Comparison of ENCODE assay signal across 8 mouse cellular contexts in the genomic region with DNA sequence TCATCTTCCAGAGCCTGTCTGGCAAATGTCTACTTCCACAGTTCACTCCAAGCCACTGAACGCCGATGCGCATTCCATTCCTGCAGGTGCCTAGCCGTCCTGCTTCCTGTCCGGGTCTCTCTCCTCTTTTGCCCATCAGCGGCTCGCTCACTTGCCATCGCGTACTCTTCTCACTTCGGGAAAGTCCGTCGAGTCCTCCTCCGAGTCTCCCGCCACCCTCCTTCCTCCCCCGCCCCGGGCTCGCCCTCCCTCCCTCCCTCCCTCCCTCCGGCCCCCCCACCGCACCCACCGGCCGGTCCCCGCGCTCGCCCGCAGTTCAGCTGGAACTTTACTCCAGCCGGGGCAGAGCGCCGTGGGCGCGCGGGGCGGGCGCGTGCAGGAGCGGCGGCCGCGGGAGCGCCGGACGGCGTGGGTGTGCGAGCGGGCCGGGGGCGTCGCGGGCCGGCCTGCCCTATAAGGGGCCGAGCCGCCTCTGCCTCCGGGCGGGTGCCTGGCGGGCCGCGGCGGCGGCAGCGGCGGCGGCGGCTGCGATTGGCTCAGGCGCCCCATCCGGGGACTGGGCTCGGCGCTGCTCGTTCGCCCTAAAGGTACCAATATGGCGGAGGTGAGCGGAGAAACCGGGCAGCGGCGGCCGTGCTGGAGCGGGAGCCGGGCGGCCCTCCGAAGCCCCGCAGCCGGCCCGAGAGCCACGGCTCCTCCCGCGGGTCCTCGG. TPM values are rescaled to one million over a fixed set of nuclear protein-coding genes. Genes with fewer than 3 reads are reported as not detected.
DNase-seq lines count a peak whose midpoint lies in the region; ATAC-seq and TF ChIP-seq lines count a peak whose summit lies in the region.

No protein-coding gene starts in this region.

- 0 out of 2 replicates have a peak, but pooled peaks cover 3% of the 10 kb centered on the region for H3K27me3 ChIP-seq in embryonic facial prominence, embryonic 15.5 days
- H3K27me3 ChIP-seq in kidney, embryonic 14.5 days (ENCODE audit: control insufficient read depth, insufficient read depth, low read length) = no peaks in the 10 kb centered on the region
- no peaks in the 10 kb centered on the region for H3K27me3 ChIP-seq in limb, embryonic 15.5 days
- H3K27me3 ChIP-seq in midbrain, postnatal 0 days (ENCODE audit: insufficient read depth, low read length) = no peaks in the 10 kb centered on the region

- TF ChIP-seq POLR2A in bone marrow macrophage, adult 2 months (IDR thresholded peaks at IDR 0.05; ENCODE audit: borderline replicate concordance, low read depth, low read length) = no peak

- peak overlapping the region; percentile 97 for H3K9ac ChIP-seq in embryonic facial prominence, embryonic 15.5 days
- peak overlapping the region; percentile 98 for H3K9ac ChIP-seq in kidney, embryonic 14.5 days (ENCODE audit: low read depth, low read length)
- H3K9ac ChIP-seq in limb, embryonic 15.5 days = peak overlapping the region; percentile 98
- peak overlapping the region; percentile 96 for H3K9ac ChIP-seq in midbrain, postnatal 0 days (replicated peaks; ENCODE audit: low read length, poor library complexity, severe bottlenecking)

- peak overlapping the region; percentile 63 for H3K4me3 ChIP-seq in bone marrow macrophage, adult 2 months (ENCODE audit: insufficient read depth, low read length)
- H3K4me3 ChIP-seq in embryonic facial prominence, embryonic 15.5 days (replicated peaks) = peak overlapping the region; percentile 81
- peak overlapping the region; percentile 90 for H3K4me3 ChIP-seq in kidney, embryonic 14.5 days (ENCODE audit: low read length)
- peak overlapping the region; percentile 95 for H3K4me3 ChIP-seq in limb, embryonic 15.5 days
- H3K4me3 ChIP-seq in midbrain, postnatal 0 days (ENCODE audit: low read depth, low read length) = peak overlapping the region; percentile 95

- no peak for TF ChIP-seq CTCF in bone marrow macrophage, adult 2 months (IDR thresholded peaks at IDR 0.05; ENCODE audit: low read depth, low read length)
- no peak for TF ChIP-seq CTCF in midbrain, postnatal 0 days (IDR thresholded peaks at IDR 0.05)

- peak; percentile 87 to 90 for DNase-seq in B cell, adult 2 months
- peak; percentile 87 for DNase-seq in heart, adult 9 months (ENCODE audit: low spot score in 2 of 2)
- DNase-seq in midbrain, postnatal 0 days (ENCODE audit: low spot score) = peak; percentile 92
- peak; percentile 72 to 84 for DNase-seq in spleen, postnatal 14 days (ENCODE audit: low spot score in 2 of 2)

- peak overlapping the region; percentile 72 for H3K4me2 ChIP-seq in embryonic facial prominence, embryonic 15.5 days (replicated peaks)
- peak overlapping the region; percentile 87 for H3K4me2 ChIP-seq in kidney, embryonic 14.5 days (replicated peaks; ENCODE audit: low read depth, low read length)
- peak overlapping the region; percentile 57 for H3K4me2 ChIP-seq in limb, embryonic 15.5 days
- H3K4me2 ChIP-seq in midbrain, postnatal 0 days (ENCODE audit: low read depth, low read length, poor library complexity, severe bottlenecking) = peak overlapping the region; percentile 81

- WGBS in embryonic facial prominence, embryonic 15.5 days = under 1% methylated on average over 86 of the region's 86 CpGs
- WGBS in kidney, embryonic 14.5 days = under 1% methylated on average over 31 of the region's 86 CpGs
- WGBS in limb, embryonic 15.5 days = under 1% methylated on average over 54 of the region's 86 CpGs
- 0% methylated on average over 49 of the region's 86 CpGs for WGBS in midbrain, postnatal 0 days

- no peaks in the 10 kb centered on the region for H3K4me1 ChIP-seq in bone marrow macrophage, adult 2 months (ENCODE audit: control insufficient read depth, insufficient read depth, low read length)
- H3K4me1 ChIP-seq in embryonic facial prominence, embryonic 15.5 days = no peaks in the 10 kb centered on the region
- H3K4me1 ChIP-seq in kidney, embryonic 14.5 days (ENCODE audit: control insufficient read depth, insufficient read depth, low read length) = 0 out of 2 replicates have a peak, but pooled peaks cover 8% of the 10 kb centered on the region
- H3K4me1 ChIP-seq in limb, embryonic 15.5 days = no peaks in the 10 kb centered on the region
- H3K4me1 ChIP-seq in midbrain, postnatal 0 days (ENCODE audit: insufficient read depth, low read length) = no peaks in the 10 kb centered on the region

- H3K9me3 ChIP-seq in embryonic facial prominence, embryonic 15.5 days (replicated peaks) = no peaks in the 10 kb centered on the region
- no peaks in the 10 kb centered on the region for H3K9me3 ChIP-seq in kidney, embryonic 14.5 days (ENCODE audit: control insufficient read depth, low read length)
- no peaks in the 10 kb centered on the region for H3K9me3 ChIP-seq in limb, embryonic 15.5 days
- no peaks in the 10 kb centered on the region for H3K9me3 ChIP-seq in midbrain, postnatal 0 days (ENCODE audit: low read length)

- no peak overlapping the region for H3K27ac ChIP-seq in bone marrow macrophage, adult 2 months (ENCODE audit: insufficient read depth, low read depth, low read length)
- peak overlapping the region; percentile 98 for H3K27ac ChIP-seq in embryonic facial prominence, embryonic 15.5 days (replicated peaks)
- H3K27ac ChIP-seq in kidney, embryonic 14.5 days (ENCODE audit: low read depth, low read length) = peak overlapping the region; percentile 94
- peak overlapping the region; percentile 99 for H3K27ac ChIP-seq in limb, embryonic 15.5 days
- peak overlapping the region; percentile 96 for H3K27ac ChIP-seq in midbrain, postnatal 0 days (ENCODE audit: low read depth, low read length)

- no peaks in the 10 kb centered on the region; the same call in 1 of the 2 replicates for H3K36me3 ChIP-seq in embryonic facial prominence, embryonic 15.5 days
- peaks cover 4% of the 10 kb centered on the region; the same call in 1 of the 2 replicates for H3K36me3 ChIP-seq in kidney, embryonic 14.5 days (ENCODE audit: control insufficient read depth, insufficient read depth, low read length)
- H3K36me3 ChIP-seq in limb, embryonic 15.5 days = no peaks in the 10 kb centered on the region
- no peaks in the 10 kb centered on the region for H3K36me3 ChIP-seq in midbrain, postnatal 0 days (ENCODE audit: insufficient read depth, low read length)

- peak; percentile 96 for ATAC-seq in embryonic facial prominence, embryonic 15.5 days (ENCODE audit: insufficient number of reproducible peaks, low FRiP score, low TSS enrichment, low read depth)
- ATAC-seq in kidney, embryonic 14.5 days (ENCODE audit: low FRiP score, low TSS enrichment) = peak; percentile 94
- ATAC-seq in limb, embryonic 15.5 days (ENCODE audit: insufficient number of reproducible peaks, low FRiP score, low TSS enrichment, low read depth) = peak; percentile 91
- peak; percentile 95 for ATAC-seq in midbrain, postnatal 0 days (ENCODE audit: low FRiP score)

RNA-seq across cellular contexts. Expression of a gene that starts 5.1 kb away (rescaled TPM):
- polyA plus RNA-seq in bone marrow macrophage, adult 2 months (2012; ENCODE audit: insufficient read depth, insufficient read length, missing spikeins) = 8.5 and 13.2 TPM in 2 replicates
- 21.6 and 22.4 TPM in 2 replicates for polyA plus RNA-seq in embryonic facial prominence, embryonic 15.5 days (2015; fragmentation: Nextera tagmentation; extraction: Ambion mirVana)
- 26.0 and 28.7 TPM in 2 replicates for polyA plus RNA-seq in kidney, embryonic 14.5 days (2014; fragmentation: Nextera tagmentation; extraction: Ambion mirVana)
- 21.6 and 25.2 TPM in 2 replicates for polyA plus RNA-seq in limb, embryonic 15.5 days (2015; fragmentation: Nextera tagmentation; extraction: Ambion mirVana)
- total RNA-seq in midbrain, postnatal 0 days (2014; rRNA removed) = 29.2 and 32.6 TPM in 2 replicates
- 13.6 and 14.6 TPM in 2 replicates for polyA plus RNA-seq in midbrain, postnatal 0 days (2015; fragmentation: Nextera tagmentation; extraction: Ambion mirVana)
